Mouse (Mus musculus) liver, adult 2 months (tissue): Measurements from ENCODE around the gene Cdca5. TPM values are rescaled to one million over a fixed set of nuclear protein-coding genes. Genes with fewer than 3 reads are reported as not detected.

Experiments
- DNase-seq: peaks from one replicate; pipeline ENCODE4 v3.0.0-alpha.2; 2011; ENCODE audit warnings: low read depth, low spot score; ENCODE audit errors: extremely low read depth
- H3K27ac ChIP-seq: fragments of 200-500 bp; replicated peaks from 2 replicates; pipeline ENCODE4 v1.5.1; 2012; ENCODE audit warnings: low read depth, mild to moderate bottlenecking, control low read depth, inconsistent platforms, low read length; ENCODE audit not compliant: insufficient read depth
- H3K27me3 ChIP-seq: fragments of 200-500 bp; 2 replicates; pipeline ENCODE4 v1.6.1; 2012; ENCODE audit warnings: mild to moderate bottlenecking, moderate library complexity, low read length, inconsistent platforms; ENCODE audit not compliant: control insufficient read depth, insufficient read depth
- H3K36me3 ChIP-seq: fragments of 200-500 bp; 2 replicates; pipeline ENCODE4 v1.6.1; 2012; ENCODE audit warnings: low read length, inconsistent platforms; ENCODE audit not compliant: control insufficient read depth, insufficient read depth
- H3K4me1 ChIP-seq: fragments of 200-500 bp; 2 replicates; pipeline ENCODE4 v1.6.1; 2011; ENCODE audit warnings: low read length; ENCODE audit not compliant: control insufficient read depth, insufficient read depth
- H3K4me3 ChIP-seq: fragments of 200-500 bp; 2 replicates; pipeline ENCODE4 v1.5.1; 2011; ENCODE audit warnings: low read depth, mild to moderate bottlenecking, control low read depth, low read length, moderate library complexity; ENCODE audit not compliant: insufficient read depth
- H3K79me2 ChIP-seq: fragments of 200-500 bp; 2 replicates; pipeline ENCODE4 v1.6.1; 2012; ENCODE audit warnings: inconsistent platforms, mild to moderate bottlenecking, low read length, moderate library complexity; ENCODE audit not compliant: control insufficient read depth, insufficient read depth
- H3K9ac ChIP-seq: fragments of 200-500 bp; 2 replicates; pipeline ENCODE4 v1.6.1; 2012; ENCODE audit warnings: low read depth, mild to moderate bottlenecking, control low read depth, inconsistent platforms, low read length
- CTCF ChIP-seq: fragments of 200-500 bp; IDR thresholded peaks from 2 replicates; pipeline ENCODE4 v1.5.1; 2011; ENCODE audit warnings: low read depth, low read length, control low read depth
- POLR2A ChIP-seq: fragments of 200-500 bp; IDR thresholded peaks from 2 replicates; pipeline ENCODE4 v1.6.1; 2011; ENCODE audit warnings: low read length, control low read depth; ENCODE audit not compliant: insufficient read depth; ENCODE audit errors: extremely low read depth
- WGBS: fragments of 180-500 bp; shearing (Covaris S2); methylation state at CpG from one replicate; pipeline ENCODE4 v1.1.7; 2018; 5-methylcytosine and 5-hydroxymethylcytosine counted together
- polyA plus RNA-seq: library from polyadenylated mRNA; depleted of rRNA; stranded (reverse); fragments of >200 nt; gene quantifications from 2 replicates; pipeline ENCODE4 v1.2.3, GENCODE M21; 2012
- total RNA-seq: library from RNA; depleted of rRNA; stranded (reverse); fragments of >200 nt; gene quantifications from 2 replicates; pipeline ENCODE4 v1.2.3, GENCODE M21; 2014

Cdca5 gene
- total and polyA plus RNA-seq, 2 experiments, result 0.18 to 0.28 TPM

- H3K27ac ChIP-seq, result peak within 1 kb of the TSS; percentile 82
- H3K9ac ChIP-seq, result peak within 1 kb of the TSS; percentile 91
- H3K36me3 ChIP-seq, result peaks cover 25% of the 10 kb centered on the region
- TF ChIP-seq POLR2A (peak; percentile 94), CTCF (no peak)
- H3K27me3 ChIP-seq, result no peaks in the 10 kb centered on the region
- under 1% methylated on average over 63 of the region's 63 CpGs for WGBS
- peak within 1 kb of the TSS; percentile 87 for H3K4me3 ChIP-seq
- H3K4me1 ChIP-seq, result peaks cover 16% of the 10 kb centered on the region
- peak; percentile 81 for DNase-seq
- no peaks in the 10 kb centered on the region; the same call in 1 of the 2 replicates for H3K79me2 ChIP-seq
These were observed 27.3 kb upstream of the Cdca5 start, which contains the start of the genes Mrpl49 and Fau for GRCm38 (mm10) chr19:6057313-6058096. TSS of gene Mrpl49 (minus strand) at chr19:6057785. TSS of gene Fau (plus strand) at chr19:6057844.

DNA sequence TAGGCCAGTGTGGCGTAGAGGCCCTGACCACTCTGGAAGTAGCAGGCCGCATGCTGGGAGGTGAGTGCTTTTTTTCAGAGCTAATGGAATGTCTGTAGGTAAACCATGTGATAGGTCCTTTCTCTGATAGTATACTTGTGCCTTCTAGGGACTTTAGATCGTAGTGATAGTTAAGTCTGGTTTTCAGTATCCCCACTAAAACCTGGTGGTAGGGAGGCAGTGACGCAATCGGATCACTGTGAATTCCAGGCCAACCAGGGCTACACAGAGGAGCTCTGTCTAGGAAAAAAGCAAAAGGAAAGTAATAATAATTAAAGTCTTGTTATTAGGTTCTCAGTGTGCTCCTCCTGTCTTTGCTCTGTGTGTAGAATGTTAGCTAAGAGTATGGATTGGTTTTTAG lies 26.3 kb upstream of the Cdca5 start:
- no peak for DNase-seq
- no peaks in the 10 kb centered on the region for H3K27me3 ChIP-seq
- no peak for TF ChIP-seq CTCF
- peaks cover 18% of the 10 kb centered on the region; the same call in 1 of the 2 replicates for H3K36me3 ChIP-seq
- peaks cover 24% of the 10 kb centered on the region for H3K4me1 ChIP-seq
- H3K4me3 ChIP-seq, result peak overlapping the region; percentile 87
- H3K27ac ChIP-seq, result peak overlapping the region; percentile 82
- H3K79me2 ChIP-seq, result no peaks in the 10 kb centered on the region; the same call in 1 of the 2 replicates
- H3K9ac ChIP-seq, result peak overlapping the region; percentile 91
- WGBS, result 6% methylated on average over 5 of the region's 5 CpGs

DNA sequence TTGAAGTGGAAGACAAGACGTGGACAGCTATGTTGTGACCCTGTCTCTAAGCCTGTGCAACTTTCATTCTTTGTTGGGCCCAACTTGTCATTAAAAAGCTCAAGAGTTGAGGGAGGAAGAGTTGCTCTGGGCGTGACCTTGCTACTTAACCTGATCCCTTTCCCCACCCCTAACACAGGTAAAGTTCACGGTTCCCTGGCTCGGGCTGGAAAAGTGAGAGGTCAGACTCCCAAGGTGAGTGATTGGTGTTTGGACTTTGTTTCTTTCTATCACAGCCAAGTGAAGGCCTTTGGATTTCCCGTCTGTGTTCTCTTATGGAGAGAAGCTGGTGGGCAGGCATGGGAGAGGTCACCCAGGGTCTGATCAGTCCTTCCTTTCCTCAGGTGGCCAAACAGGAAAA lies 25.8 kb upstream of the Cdca5 start:
- peak; percentile 80 for DNase-seq
- peak overlapping the region; percentile 91 for H3K9ac ChIP-seq
- peaks cover 13% of the 10 kb centered on the region; the same call in 1 of the 2 replicates for H3K36me3 ChIP-seq
- H3K27me3 ChIP-seq, result no peaks in the 10 kb centered on the region
- H3K4me1 ChIP-seq, result peaks cover 24% of the 10 kb centered on the region
- H3K4me3 ChIP-seq, result peak overlapping the region; percentile 87
- H3K79me2 ChIP-seq, result no peaks in the 10 kb centered on the region; the same call in 1 of the 2 replicates
- TF ChIP-seq POLR2A, result no peak
- no peak for TF ChIP-seq CTCF
- WGBS, result 20% methylated on average over 5 of the region's 5 CpGs
- H3K27ac ChIP-seq, result peak overlapping the region; percentile 82

DNA sequence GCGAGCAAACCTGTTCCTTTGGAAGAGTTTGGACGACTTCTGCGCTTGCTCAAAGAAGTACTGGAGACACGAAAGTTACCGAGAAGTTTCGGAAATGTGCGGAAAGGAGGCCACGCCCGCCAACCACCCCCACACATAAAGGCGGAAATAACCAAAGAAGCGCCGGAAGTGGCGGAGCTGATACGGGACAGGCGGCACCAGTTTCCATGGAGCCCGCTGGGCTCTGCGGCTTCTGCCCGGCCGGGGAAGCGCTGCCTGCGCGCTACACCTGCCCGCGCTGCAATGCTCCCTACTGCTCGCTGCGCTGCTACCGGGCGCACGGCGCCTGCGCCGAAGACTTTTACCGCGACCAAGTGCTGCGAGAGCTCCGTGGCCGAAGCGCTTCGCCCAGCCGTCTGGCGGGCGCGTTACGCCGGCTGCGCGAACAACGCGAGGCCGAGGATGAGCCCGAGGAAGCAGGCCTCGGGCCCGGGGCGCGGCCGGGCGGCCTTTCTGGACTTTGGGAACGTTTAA lies 23.7 kb upstream of the Cdca5 start, which contains the start of gene Znhit2:
TSS of gene Znhit2 (plus strand) at position 172 of the 513 bp plus-strand sequence.
- WGBS, result under 1% methylated on average over 58 of the region's 58 CpGs
- peak within 1 kb of the TSS; percentile 77 for H3K27ac ChIP-seq
- TF ChIP-seq POLR2A (peak; percentile 49; the same call in 1 of the 2 replicates), CTCF (no peak)
- no peaks in the 10 kb centered on the region; the same call in 1 of the 2 replicates for H3K79me2 ChIP-seq
- no peaks in the 10 kb centered on the region for H3K27me3 ChIP-seq
- DNase-seq, result peak; percentile 89
- H3K36me3 ChIP-seq, result peaks cover 2% of the 10 kb centered on the region; the same call in 1 of the 2 replicates
- peak within 1 kb of the TSS; percentile 78 for H3K4me3 ChIP-seq
- H3K9ac ChIP-seq, result peak within 1 kb of the TSS; percentile 86
- peaks cover 24% of the 10 kb centered on the region for H3K4me1 ChIP-seq

- TF ChIP-seq POLR2A (peak; percentile 52; the same call in 1 of the 2 replicates), CTCF (no peak)
- H3K4me1 ChIP-seq, result peaks cover 28% of the 10 kb centered on the region
- peaks cover 2% of the 10 kb centered on the region; the same call in 1 of the 2 replicates for H3K36me3 ChIP-seq
- H3K27ac ChIP-seq, result peak overlapping the region; percentile 77
- H3K79me2 ChIP-seq, result peaks cover 5% of the 10 kb centered on the region; the same call in 1 of the 2 replicates
- DNase-seq, result peak; percentile 72
- H3K9ac ChIP-seq, result peak overlapping the region; percentile 86
- WGBS, result under 1% methylated on average over 44 of the region's 44 CpGs
- H3K27me3 ChIP-seq, result no peaks in the 10 kb centered on the region
- H3K4me3 ChIP-seq, result peak overlapping the region; percentile 78
These were observed 23.0 kb upstream of the Cdca5 start for GRCm38 (mm10) chr19:6061641-6062302.
